Mouse (Mus musculus) spleen, postnatal 4 days (tissue): ENCODE measurements around the gene Smco3.

ENCODE experiments used
- DNase-seq, 2 experiments: peaks; one replicate each; pipeline ENCODE4 v3.0.0; 2022; ENCODE audit warnings: low spot score in 2 of 2

Gene Smco3

GRCm38 (mm10) chr6:136847267-136847666 lies 12.0 kb upstream of the Smco3 start:
- peak in 1 of 2 experiments; percentile 52 for DNase-seq

GRCm38 (mm10) chr6:136845706-136846480 lies 10.6 kb upstream of the Smco3 start:
- DNase-seq = no peak

GRCm38 (mm10) chr6:136844903-136845302 lies 9.7 kb upstream of the Smco3 start:
- DNase-seq = no peak

DNA sequence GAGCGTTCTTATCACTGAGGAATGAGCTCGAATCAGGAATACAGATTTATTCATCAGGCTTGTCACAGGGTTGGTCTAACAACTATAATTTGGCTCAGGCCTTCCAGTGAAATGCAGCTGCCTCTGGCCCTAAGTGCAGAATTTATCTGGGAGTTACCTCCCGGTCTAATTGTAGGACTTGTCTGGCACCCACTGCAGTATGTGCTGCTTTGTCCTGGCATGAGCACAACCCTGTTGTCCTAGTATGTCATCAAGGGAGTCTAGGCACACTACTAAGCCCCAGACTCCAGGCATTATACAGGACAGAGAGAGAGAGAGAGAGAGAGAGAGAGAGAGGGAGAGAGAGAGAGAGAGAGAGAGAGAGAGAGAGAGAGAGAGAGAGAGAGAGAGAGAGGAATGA lies 2.1 kb upstream of the Smco3 start:
- no peak for DNase-seq

GRCm38 (mm10) chr6:136831712-136832111 lies 3.5 kb downstream of the Smco3 start:
- DNase-seq = no peak

DNA sequence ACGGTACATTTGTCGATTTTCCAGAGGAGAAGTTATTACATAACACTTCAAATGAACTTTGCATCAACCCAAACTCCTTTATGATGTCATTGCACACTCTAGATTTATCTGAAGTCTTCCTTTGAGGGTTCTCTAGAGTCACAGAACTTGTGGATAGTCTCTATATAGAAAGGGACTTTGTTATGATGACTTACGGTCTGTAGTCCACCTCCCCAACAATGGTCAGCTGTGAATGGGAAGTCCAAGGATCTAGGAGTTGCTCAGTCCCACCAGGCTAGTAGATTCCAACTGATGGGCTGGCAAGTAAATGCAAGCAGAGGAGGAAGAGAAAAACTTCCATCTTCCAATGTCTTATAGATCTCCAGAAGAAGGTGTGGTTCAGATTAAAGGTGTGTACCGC lies 6.6 kb downstream of the Smco3 start:
- DNase-seq = no peak

DNA sequence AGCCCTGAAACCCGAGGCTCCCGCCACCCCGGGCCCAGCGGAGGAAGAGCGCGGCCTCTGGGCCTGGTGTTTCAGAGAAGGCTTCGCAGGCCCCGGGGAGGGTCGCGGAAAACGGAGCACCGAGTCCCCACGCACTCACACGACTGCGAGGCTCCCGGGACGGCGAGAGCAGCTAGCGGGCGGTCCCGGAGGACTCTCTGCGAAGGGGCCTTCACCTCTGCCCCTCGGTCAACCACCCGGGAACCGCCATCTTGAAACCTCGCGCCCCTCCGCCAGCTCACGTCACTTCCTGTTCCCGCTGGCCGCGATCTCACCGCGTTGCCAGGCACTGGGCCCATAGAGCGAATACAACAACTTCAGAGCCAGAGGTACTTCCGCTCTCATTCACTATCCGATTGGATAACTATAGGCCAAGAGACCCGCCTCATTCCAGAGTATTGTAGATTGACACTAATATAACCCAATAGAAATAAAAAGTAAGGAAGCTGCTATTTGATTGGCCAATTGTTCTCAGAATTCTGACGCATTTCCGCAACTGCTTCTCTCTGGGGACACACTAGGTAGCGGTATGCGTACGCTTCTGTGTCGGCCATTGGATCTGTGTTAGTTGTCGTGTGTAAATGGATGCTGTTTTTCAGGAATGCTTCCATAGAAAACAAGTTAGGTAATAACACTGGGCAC lies 7.2 kb downstream of the Smco3 start, which contains the start of gene Wbp11:
TSS of gene Wbp11 (minus strand) at position 353 of the 681 bp plus-strand sequence.
- peak; percentile 92 to 95 for DNase-seq

GRCm38 (mm10) chr6:136827516-136827880 lies 7.8 kb downstream of the Smco3 start, which contains the start of gene BC049715:
BC049715 (plus strand) TSS chr6:136827626.
- peak in 1 of 2 experiments; percentile 39 for DNase-seq

DNA sequence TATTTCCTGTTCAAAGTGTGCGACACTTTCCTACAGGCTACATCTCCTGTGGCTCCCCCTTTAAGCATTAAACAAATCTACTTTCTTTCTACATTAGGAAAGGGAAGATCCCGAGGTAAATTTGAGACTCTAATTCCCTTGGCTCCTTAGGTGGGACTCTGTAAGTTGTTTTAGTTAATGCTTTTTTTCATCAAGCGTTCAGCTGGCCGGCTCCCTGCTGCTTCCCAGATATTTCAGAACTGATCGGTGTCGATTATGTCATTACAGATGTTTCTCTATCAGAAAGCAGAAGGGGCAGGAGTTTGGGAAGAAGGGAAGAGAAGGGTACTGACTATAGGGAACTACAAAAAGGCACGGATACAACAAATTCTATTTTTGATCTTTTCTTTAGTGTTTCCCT lies 8.1 kb downstream of the Smco3 start:
- DNase-seq = no peak

DNA sequence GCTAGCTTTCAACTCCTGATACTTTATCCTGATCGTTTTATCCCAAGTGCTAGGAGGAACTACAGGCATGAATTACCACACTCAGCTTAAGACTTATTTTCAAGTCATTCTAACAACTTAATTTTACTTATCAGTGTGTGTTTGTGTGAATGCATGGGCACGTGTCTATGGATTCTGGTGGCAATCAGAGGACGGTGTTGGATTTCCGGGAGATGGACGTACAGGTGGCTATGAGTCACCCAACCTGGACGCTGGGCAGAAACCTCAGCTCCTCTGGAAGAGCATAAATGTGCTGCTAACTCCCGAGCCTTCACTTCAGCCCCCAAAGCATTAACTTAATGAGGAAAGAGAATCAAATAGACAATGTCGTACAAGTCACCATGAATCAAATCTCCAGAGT lies 10.3 kb downstream of the Smco3 start:
- DNase-seq = no peak

DNA sequence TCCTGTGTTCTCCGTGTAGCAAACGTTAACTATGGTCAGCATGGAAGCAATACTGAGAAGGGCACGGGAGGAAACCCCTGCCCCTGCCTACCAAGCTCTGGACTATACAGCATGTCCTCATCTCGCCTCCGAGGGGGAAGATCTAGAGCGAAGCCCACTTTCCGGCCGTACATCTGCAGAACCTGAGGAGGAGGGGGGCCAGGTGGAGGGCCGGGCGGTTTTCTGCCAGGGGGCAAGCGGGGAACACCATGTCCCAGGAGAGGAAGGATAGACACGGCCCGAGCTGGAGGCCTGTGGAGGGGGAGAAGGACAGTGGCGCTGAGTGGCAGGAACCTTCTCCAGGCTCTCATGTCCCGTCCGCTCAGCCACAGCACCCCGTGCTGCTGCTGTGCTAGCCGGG lies 14.2 kb downstream of the Smco3 start:
- DNase-seq = no peak

- no peak for DNase-seq
Observed at GRCm38 (mm10) chr6:136820381-136820780, 14.9 kb downstream of the Smco3 start.

DNA sequence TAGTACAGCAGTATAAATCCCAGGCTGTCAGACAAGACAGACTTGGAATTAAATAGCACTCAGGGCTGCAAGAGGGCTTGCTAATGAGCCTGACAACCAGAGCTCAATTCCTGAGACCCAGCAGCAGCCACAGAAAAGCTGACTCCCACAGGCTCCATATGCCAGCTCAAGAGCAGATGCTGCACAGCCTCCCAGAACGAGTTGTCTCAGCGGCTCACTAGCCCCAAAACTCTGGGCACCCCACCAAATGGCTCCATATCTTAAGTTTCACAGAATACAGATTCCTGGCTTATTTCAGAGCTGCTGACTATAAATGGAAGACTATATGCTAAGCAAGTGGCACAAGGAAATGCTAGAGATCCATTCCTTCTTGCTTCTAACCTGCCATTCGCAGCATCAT lies 17.7 kb downstream of the Smco3 start:
- no peak for DNase-seq

DNA sequence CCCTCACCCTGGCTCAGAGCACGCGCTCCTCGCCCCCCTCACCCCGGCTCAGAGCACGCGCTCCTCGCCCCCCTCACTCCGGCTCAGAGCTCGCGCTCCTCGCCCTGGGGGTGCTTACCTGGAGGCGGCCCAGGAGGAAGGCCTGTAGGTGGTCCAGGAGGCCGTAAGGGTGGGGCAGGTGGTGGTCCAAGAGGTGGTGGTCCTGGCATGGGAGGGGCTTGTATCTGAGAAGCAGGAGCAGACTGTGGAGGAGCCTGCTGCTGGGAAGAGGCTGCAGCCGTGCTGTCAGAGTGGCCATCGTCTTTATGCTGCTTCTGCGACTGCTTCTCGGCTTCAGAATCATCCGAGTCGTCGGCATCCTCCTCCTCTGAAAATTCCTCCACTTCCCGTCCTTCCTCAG lies 18.4 kb downstream of the Smco3 start:
- DNase-seq = no peak

- DNase-seq = no peak
Observed at GRCm38 (mm10) chr6:136815381-136815780, 19.9 kb downstream of the Smco3 start.

DNA sequence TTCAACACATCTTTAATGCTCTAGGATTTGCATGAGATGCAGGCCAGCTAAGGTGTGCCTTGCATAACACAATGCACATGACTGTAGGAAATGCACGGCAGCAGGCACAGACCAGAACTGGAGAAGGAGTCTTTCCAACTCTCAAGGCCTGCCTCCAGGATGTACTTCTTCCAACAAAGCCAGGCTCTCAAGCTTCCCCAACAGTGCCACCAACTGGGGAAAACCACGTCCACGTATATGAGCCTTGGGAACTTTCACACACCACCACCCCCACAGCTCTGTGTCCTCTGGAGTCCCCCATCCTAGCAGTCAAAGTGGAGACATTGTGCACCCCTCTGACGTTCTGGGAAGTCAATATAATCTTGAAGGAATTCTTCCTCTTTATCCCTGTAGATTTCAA lies 22.1 kb downstream of the Smco3 start:
- no peak for DNase-seq

DNA sequence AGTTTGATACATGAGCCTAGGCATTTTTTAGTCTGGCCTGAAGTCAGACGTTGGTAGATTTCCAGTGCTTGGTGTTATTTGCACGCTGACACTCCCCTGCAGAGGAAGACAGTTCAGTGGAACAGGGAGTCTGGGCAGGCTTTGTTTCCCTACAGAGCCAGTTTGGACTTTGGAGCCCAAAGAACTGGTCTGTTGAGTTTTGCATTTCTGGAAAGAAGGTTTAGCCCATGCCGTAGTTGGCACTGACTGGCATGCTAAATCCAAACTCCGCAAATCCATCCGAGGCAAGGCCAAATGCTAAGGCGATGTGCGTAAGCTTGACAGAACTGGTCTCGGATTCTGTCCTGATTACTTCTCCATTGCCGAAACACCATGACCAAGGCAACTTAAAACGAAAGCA lies 24.1 kb downstream of the Smco3 start:
- no peak for DNase-seq

GRCm38 (mm10) chr6:136809673-136810072 lies 25.6 kb downstream of the Smco3 start:
- no peak for DNase-seq

DNA sequence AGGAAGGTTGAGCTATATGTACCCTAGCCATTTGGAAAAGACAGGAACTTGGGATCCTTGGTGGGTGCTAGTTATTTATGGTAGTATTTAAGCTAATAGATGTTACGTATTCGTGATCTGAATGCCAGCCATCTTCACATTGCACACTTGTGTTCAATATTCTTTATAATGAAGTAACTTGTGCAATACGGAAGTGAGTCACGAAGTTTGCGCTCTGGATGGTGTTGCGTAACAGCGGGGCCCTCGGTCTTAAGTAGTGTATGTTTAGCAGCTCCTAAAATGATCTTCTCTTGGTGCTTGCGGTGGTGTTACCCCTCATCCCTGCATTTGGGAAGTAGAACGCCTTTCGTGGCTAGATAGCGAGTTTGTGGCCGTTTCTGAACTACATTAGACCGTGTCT lies 26.2 kb downstream of the Smco3 start:
- DNase-seq = peak; percentile 58 to 76

GRCm38 (mm10) chr6:136808631-136809046 lies 26.6 kb downstream of the Smco3 start:
- DNase-seq = peak; percentile 57 to 81

GRCm38 (mm10) chr6:136808014-136808417 lies 27.2 kb downstream of the Smco3 start, which contains the start of gene H2afj:
H2afj (plus strand) TSS chr6:136808244.
- DNase-seq = peak; percentile 99 to 100

- DNase-seq = no peak
Observed at GRCm38 (mm10) chr6:136807395-136808013, 27.7 kb downstream of the Smco3 start.

GRCm38 (mm10) chr6:136806819-136807218 lies 28.4 kb downstream of the Smco3 start:
- no peak for DNase-seq
